In genomic region chr12:32953596-32954215, GRCm38 (mm10) we compare ENCODE assay signal across 8 mouse cellular contexts. TPM values are rescaled to one million over a fixed set of nuclear protein-coding genes. Genes with fewer than 3 reads are reported as not detected.
DNase-seq lines count a peak whose midpoint lies in the region; ATAC-seq and TF ChIP-seq lines count a peak whose summit lies in the region.

Sypl (plus strand) TSS chr12:32953891.

- H3K9me3 ChIP-seq in forebrain, embryonic 10.5 days: no peaks in the 10 kb centered on the region
- no peaks in the 10 kb centered on the region for H3K9me3 ChIP-seq in heart, embryonic 15.5 days (replicated peaks)
- H3K9me3 ChIP-seq in liver, embryonic 14.5 days (ENCODE audit: control insufficient read depth, low read length): no peaks in the 10 kb centered on the region
- no peaks in the 10 kb centered on the region for H3K9me3 ChIP-seq in neural tube, embryonic 11.5 days (ENCODE audit: control insufficient read depth, low read length)
- H3K9me3 ChIP-seq in stomach, postnatal 0 days (ENCODE audit: control insufficient read depth, low read length): no peaks in the 10 kb centered on the region

- peak; percentile 99 for ATAC-seq in heart, embryonic 15.5 days (replicated peaks; ENCODE audit: insufficient number of reproducible peaks, insufficient read depth, low FRiP score, low read depth)
- ATAC-seq in liver, embryonic 14.5 days (ENCODE audit: insufficient read depth): peak; percentile 98
- peak; percentile 97 for ATAC-seq in neural tube, embryonic 11.5 days (ENCODE audit: insufficient read depth, low FRiP score, low TSS enrichment)
- peak; percentile 99 for ATAC-seq in stomach, postnatal 0 days (ENCODE audit: low FRiP score, low TSS enrichment)

- H3K4me3 ChIP-seq in forebrain, embryonic 10.5 days: peak within 1 kb of the TSS; percentile 83
- peak within 1 kb of the TSS; percentile 93 for H3K4me3 ChIP-seq in heart, embryonic 15.5 days
- peak within 1 kb of the TSS; percentile 84 to 94 for H3K4me3 ChIP-seq in liver, embryonic 14.5 days (ENCODE audit: insufficient read depth in 1 of 2, low read depth in 2 of 2, low read length in 2 of 2)
- peak within 1 kb of the TSS; percentile 77 for H3K4me3 ChIP-seq in neural tube, embryonic 11.5 days (ENCODE audit: low read depth, low read length)
- H3K4me3 ChIP-seq in stomach, postnatal 0 days (ENCODE audit: low read depth, low read length): peak within 1 kb of the TSS; percentile 82

- TF ChIP-seq EP300 in liver, embryonic 14.5 days (IDR thresholded peaks at IDR 0.05; ENCODE audit: low read depth): no peak
- TF ChIP-seq EP300 in stomach, postnatal 0 days (optimal IDR thresholded peaks at IDR 0.05): no peak

- H3K27me3 ChIP-seq in forebrain, embryonic 10.5 days (ENCODE audit: poor library complexity, severe bottlenecking): no peaks in the 10 kb centered on the region
- H3K27me3 ChIP-seq in heart, embryonic 15.5 days: no peaks in the 10 kb centered on the region
- H3K27me3 ChIP-seq in liver, embryonic 14.5 days (ENCODE audit: control insufficient read depth, insufficient read depth, low read length): no peaks in the 10 kb centered on the region
- H3K27me3 ChIP-seq in neural tube, embryonic 11.5 days (ENCODE audit: control insufficient read depth, insufficient read depth, low read length): no peaks in the 10 kb centered on the region
- H3K27me3 ChIP-seq in stomach, postnatal 0 days (ENCODE audit: control insufficient read depth, insufficient read depth, low read length): no peaks in the 10 kb centered on the region

- TF ChIP-seq CTCF in liver, embryonic 14.5 days (IDR thresholded peaks at IDR 0.05; ENCODE audit: low read depth): no peak
- TF ChIP-seq CTCF in stomach, postnatal 0 days (IDR thresholded peaks at IDR 0.05; ENCODE audit: low read depth): peak; percentile 20; the same call in 1 of the 2 replicates

- H3K9ac ChIP-seq in heart, embryonic 15.5 days: peak within 1 kb of the TSS; percentile 84
- peak within 1 kb of the TSS; percentile 85 for H3K9ac ChIP-seq in liver, embryonic 14.5 days (replicated peaks)
- H3K9ac ChIP-seq in neural tube, embryonic 11.5 days (ENCODE audit: low read length): peak within 1 kb of the TSS; percentile 83
- peak within 1 kb of the TSS; percentile 91 for H3K9ac ChIP-seq in stomach, postnatal 0 days (ENCODE audit: low read length)

- under 1% methylated on average over 52 of the region's 52 CpGs for WGBS in forebrain, embryonic 10.5 days
- 0% methylated on average over 52 of the region's 52 CpGs for WGBS in heart, embryonic 15.5 days
- WGBS in liver, embryonic 14.5 days (ENCODE audit: insufficient replicate concordance): under 1% methylated on average over 49 of the region's 52 CpGs
- WGBS in neural tube, embryonic 11.5 days: under 1% methylated on average over 32 of the region's 52 CpGs
- WGBS in stomach, postnatal 0 days: under 1% methylated on average over 34 of the region's 52 CpGs

- peak; percentile 86 to 87 for DNase-seq in CD8-positive naive resting alpha-beta T cell, adult 2 months (ENCODE audit: low read depth in 2 of 2, low spot score in 2 of 2)
- DNase-seq in c-Kit-positive CD71-negative TER-119-negative erythroid progenitor cells, embryonic 14.5 days (ENCODE audit: low read depth): peak; percentile 99
- peak; percentile 96 for DNase-seq in forebrain, embryonic 10.5 days (ENCODE audit: extremely low spot score, low spot score)
- peak; percentile 97 to 99 for DNase-seq in kidney, postnatal 25 days
- DNase-seq in liver, embryonic 14.5 days (ENCODE audit: low read depth in 3 of 3, low spot score in 3 of 3): peak; percentile 88 to 93 (median 90)
- peak; percentile 97 for DNase-seq in neural tube, embryonic 11.5 days (ENCODE audit: low spot score)
- peak; percentile 99 for DNase-seq in stomach, postnatal 0 days (ENCODE audit: low spot score)

- peak within 1 kb of the TSS; percentile 94 for H3K27ac ChIP-seq in forebrain, embryonic 10.5 days
- peak within 1 kb of the TSS; percentile 100 for H3K27ac ChIP-seq in heart, embryonic 15.5 days
- peak within 1 kb of the TSS; percentile 92 for H3K27ac ChIP-seq in liver, embryonic 14.5 days
- peak within 1 kb of the TSS; percentile 92 for H3K27ac ChIP-seq in neural tube, embryonic 11.5 days (ENCODE audit: low read depth, low read length)
- H3K27ac ChIP-seq in stomach, postnatal 0 days (replicated peaks): peak within 1 kb of the TSS; percentile 99

- no peaks in the 10 kb centered on the region for H3K36me3 ChIP-seq in forebrain, embryonic 10.5 days (replicated peaks)
- H3K36me3 ChIP-seq in heart, embryonic 15.5 days: no peaks in the 10 kb centered on the region
- H3K36me3 ChIP-seq in liver, embryonic 14.5 days (replicated peaks; ENCODE audit: control insufficient read depth, insufficient read depth, low read depth): no peaks in the 10 kb centered on the region
- no peaks in the 10 kb centered on the region for H3K36me3 ChIP-seq in neural tube, embryonic 11.5 days (ENCODE audit: control insufficient read depth, insufficient read depth, low read length)
- no peaks in the 10 kb centered on the region for H3K36me3 ChIP-seq in stomach, postnatal 0 days (ENCODE audit: control insufficient read depth, insufficient read depth, low read length)

- H3K4me2 ChIP-seq in heart, embryonic 15.5 days: peak within 1 kb of the TSS; percentile 71
- H3K4me2 ChIP-seq in liver, embryonic 14.5 days (ENCODE audit: low read depth): peak within 1 kb of the TSS; percentile 98
- peak within 1 kb of the TSS; percentile 75 for H3K4me2 ChIP-seq in neural tube, embryonic 11.5 days (ENCODE audit: low read depth)
- peak within 1 kb of the TSS; percentile 63 for H3K4me2 ChIP-seq in stomach, postnatal 0 days (replicated peaks; ENCODE audit: low read depth)

- H3K4me1 ChIP-seq in forebrain, embryonic 10.5 days: peaks cover 44% of the 10 kb centered on the region
- H3K4me1 ChIP-seq in heart, embryonic 15.5 days (replicated peaks): peaks cover 23% of the 10 kb centered on the region
- peaks cover 9 to 16% of the 10 kb centered on the region in 2 experiments for H3K4me1 ChIP-seq in liver, embryonic 14.5 days (replicated peaks; ENCODE audit: control insufficient read depth in 2 of 2, insufficient read depth in 2 of 2, low read length in 1 of 2)
- peaks cover 6% of the 10 kb centered on the region; the same call in 1 of the 2 replicates for H3K4me1 ChIP-seq in neural tube, embryonic 11.5 days (ENCODE audit: control insufficient read depth, insufficient read depth, low read length)
- peaks cover 4% of the 10 kb centered on the region; the same call in 1 of the 2 replicates for H3K4me1 ChIP-seq in stomach, postnatal 0 days (replicated peaks; ENCODE audit: control insufficient read depth, insufficient read depth)

RNA-seq across cellular contexts. Expression of gene Sypl, which starts in this region (rescaled TPM):
- 48.6 and 52.0 TPM in 2 replicates for polyA plus RNA-seq in forebrain, embryonic 10.5 days (2016; fragmentation: Nextera tagmentation; extraction: Ambion mirVana)
- 98.4 and 102 TPM in 2 replicates for polyA plus RNA-seq in heart, embryonic 15.5 days (2015; fragmentation: Nextera tagmentation; extraction: Ambion mirVana)
- polyA plus RNA-seq in liver, embryonic 14.5 days (2012; rRNA removed): 9.6 and 14.6 TPM in 2 replicates
- 32.5 and 38.6 TPM in 2 replicates for polyA plus RNA-seq in liver, embryonic 14.5 days (2014; fragmentation: Nextera tagmentation; extraction: Ambion mirVana)
- polyA plus RNA-seq in neural tube, embryonic 11.5 days (2014; fragmentation: Nextera tagmentation; extraction: Ambion mirVana): 54.0 and 58.6 TPM in 2 replicates
- polyA plus RNA-seq in stomach, postnatal 0 days (2015; fragmentation: Nextera tagmentation; extraction: Ambion mirVana): 172 and 177 TPM in 2 replicates

Comparison
In these comparisons a context has a peak if more than half of its experiments do, and no peak if none do; other contexts are left out.
1. Peak in every context shown above with its lines: DNase-seq, ATAC-seq, H3K4me3 ChIP-seq and H3K27ac ChIP-seq.